Mouse (Mus musculus): ENCODE data around the gene Camta2. TPM values are rescaled to one million over a fixed set of nuclear protein-coding genes. Genes with fewer than 3 reads are reported as not detected.

Gene Camta2
- total RNA-seq, 2 experiments from 2014 or later: 18.1 to 20.3 TPM

DNA sequence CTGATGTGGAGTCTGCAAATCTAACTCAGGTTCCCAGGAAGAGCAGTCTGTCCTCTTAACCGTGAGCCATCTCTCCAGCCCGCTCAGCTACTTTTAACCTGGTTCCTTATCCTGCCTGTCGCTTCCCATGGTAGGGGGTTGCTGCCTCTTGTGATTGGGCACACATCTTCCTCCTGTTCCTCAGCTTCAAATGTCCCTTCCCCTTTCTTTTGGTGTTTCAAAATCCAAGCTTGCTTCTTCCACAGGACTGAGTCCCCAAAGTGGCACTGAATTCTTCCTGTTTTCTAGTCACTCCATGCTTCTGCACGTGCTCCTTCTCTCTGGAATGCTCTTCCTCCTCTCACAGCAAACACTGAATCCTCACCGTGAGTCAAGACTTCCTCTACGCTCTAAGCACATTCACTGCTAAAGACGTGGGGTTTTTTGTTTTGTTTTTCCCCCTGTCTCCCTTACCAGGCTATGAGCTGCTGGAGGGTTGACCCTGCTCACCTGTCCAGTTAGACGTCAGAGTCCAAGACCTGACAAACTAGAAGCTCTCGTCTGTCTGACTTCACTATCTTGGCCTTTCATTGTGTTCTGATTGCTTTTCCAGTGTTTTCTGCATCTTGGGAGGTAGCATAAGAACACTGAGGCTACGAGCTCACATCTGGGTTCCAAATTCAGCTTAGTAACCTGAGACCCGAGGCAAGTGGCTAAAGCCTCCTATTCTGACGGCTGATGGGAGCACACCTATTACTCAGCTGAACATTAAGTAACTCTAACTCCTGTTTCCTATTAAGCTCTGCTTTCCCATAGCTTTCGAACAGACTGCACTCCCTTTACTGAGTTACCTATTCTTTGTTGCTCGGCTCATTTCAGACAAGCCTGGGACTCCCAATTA, 20.4 kb downstream of the Camta2 start:
- no peak for DNase-seq (ENCODE audit: low spot score in 2 of 2)

DNA sequence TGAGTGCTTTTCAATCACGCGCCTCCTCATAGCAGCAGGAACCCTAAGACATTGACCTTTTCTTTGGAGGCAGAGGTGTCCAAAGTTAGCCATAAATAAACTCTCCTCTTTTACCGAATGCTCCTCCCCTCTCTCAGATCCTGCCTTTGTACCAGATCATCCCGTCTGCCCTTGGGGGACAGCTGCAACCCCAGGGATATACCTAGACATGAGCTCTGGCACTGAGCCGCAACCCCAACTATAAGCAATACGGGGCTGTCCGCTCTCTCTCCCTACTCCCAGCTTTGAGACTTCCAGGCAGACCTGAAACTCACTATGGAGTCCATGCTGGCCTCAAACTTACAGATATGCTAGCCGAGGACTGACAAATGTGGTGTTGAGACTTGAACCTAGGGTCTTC, 21.2 kb downstream of the Camta2 start:
- no peak for DNase-seq (ENCODE audit: low spot score in 2 of 2)

DNA sequence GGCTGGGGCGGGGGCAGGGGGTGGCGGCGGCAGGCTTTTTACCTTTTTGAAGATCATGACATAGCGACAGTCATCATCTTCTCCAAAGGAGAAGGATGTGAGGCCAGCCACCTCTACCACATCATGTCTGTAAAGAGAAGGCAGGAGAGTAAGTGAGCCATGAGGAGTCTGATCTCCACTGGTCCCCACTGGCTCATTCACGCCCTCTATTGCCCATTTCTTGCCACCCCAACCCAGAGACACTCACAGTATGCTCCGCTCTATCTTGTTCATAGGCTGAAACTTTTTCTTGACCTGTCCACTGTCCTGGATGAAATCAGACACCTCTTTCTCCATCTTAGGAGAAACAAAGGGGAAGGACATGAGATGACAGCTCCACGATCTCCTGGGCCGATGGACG, 23.2 kb downstream of the Camta2 start:
- DNase-seq (ENCODE audit: low spot score in 2 of 2): no peak

- no peak for DNase-seq (ENCODE audit: low spot score in 2 of 2)
Measured at GRCm38 (mm10) chr11:70663957-70664356, 23.9 kb downstream of the Camta2 start.

GRCm38 (mm10) chr11:70663101-70663500, 24.8 kb downstream of the Camta2 start:
- DNase-seq (ENCODE audit: low spot score in 2 of 2): no peak

GRCm38 (mm10) chr11:70660571-70660970, 27.3 kb downstream of the Camta2 start:
- no peak for DNase-seq (ENCODE audit: low spot score in 2 of 2)

GRCm38 (mm10) chr11:70658942-70659341, 29.0 kb downstream of the Camta2 start:
- no peak for DNase-seq (ENCODE audit: low spot score in 2 of 2)

DNA sequence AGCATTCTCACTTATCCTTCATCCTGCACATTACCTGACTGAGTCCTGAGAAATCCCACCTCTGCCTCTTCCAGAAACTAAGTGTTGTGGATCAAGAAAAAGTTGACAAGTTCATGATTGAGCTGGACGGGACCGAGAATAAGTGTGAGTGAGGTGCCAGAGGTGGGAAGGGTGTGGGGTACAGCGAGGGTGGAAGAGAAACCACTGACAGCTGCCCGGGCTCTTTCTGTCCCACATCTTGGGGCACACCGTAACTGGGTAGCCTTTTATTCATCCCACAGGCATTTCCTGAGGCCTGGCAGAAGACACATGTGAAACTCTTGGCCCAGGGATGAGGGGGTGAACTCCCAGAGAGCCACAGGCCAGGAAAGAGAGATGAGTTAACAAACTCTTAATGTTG, 29.4 kb downstream of the Camta2 start:
- no peak for DNase-seq (ENCODE audit: low spot score in 2 of 2)

DNA sequence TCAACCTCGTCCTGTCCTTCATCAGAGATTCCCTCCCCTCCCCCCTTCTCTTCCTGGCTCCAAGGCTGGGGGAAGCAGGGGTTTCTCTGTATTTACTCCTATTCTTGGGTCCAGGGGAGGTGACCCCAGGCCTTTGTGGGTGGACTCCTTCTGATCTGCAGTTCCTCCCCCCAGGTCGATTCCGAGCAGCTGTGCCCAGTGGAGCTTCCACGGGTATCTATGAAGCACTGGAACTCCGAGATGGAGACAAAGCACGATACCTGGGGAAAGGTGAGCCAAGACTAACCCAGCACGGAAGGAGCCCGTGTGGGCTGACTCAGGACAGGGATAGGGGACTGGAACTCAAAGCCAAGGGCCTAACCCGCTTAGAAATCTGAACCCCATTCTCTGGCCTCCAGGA, 29.9 kb downstream of the Camta2 start:
- DNase-seq (ENCODE audit: low spot score in 2 of 2): no peak

DNA sequence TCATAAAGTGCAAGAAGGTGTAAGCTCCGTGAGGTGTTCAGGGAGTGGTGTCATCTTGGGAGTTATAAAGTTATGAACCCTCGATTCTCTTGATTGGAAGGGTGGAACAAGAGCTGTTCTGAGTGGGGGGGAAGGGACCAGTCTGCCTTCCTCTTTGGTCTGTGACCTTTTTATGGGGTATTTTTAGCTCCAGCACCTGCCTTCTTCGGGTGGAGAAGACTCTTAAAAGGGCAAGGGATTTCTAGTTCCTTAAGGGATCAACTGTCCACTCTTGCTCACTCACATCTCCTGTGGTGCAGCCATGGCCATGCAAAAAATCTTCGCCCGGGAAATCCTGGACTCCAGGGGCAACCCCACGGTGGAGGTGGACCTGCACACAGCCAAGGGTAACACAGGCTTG, 30.3 kb downstream of the Camta2 start:
- DNase-seq (ENCODE audit: low spot score in 2 of 2): no peak

- peak in 1 of 2 experiments; percentile 51 for DNase-seq (ENCODE audit: low spot score in 2 of 2)
Measured at GRCm38 (mm10) chr11:70656964-70657363, 30.9 kb downstream of the Camta2 start, which contains the start of gene Eno3. Gene Eno3 (plus strand): TSS chr11:70657202.

- DNase-seq (ENCODE audit: low spot score in 2 of 2): peak in 1 of 2 experiments; percentile 77
Measured at GRCm38 (mm10) chr11:70656456-70656927, 31.4 kb downstream of the Camta2 start.

DNA sequence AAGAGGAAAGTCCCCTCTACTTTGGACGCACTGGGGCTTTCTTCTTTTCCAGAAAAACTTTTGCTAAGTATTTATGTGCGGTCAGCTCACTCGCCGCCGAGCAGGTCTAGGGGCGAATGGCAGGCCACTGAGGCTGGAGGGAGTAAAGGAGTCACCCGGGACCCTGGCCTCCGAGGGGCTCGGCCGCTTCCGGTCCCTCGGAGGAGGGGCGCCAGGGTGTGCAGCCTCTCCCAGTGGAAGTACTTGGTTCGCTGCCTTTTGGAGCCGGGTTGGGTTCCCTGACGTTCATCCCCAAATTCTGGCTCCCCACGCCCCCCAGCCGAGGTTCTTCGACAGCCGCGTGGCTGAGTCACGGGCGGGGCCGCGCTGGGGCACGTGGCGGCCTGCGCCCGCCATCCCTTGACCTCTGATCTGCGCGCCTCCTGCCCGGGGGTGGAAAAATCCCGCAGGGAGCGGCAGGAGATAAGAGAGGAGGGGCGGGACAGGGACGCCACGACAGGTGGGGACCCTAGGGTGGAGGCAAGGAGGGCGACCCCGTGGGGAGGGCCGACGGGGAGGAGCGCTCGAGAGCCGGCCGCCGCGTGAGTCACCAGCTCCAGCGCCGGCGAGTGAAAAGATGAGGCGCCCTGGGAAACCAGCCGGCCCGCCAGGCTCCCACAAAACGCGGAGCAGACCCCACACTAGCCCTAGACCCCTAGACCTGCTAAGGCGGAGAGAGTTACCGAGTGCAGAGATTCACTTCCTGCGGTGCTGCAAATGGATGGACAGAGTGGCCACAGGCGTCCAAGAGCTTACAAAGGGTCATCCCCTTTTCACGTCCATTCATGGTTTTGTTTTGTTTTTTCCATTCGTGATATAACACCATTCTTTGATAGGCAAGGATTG, 32.1 kb downstream of the Camta2 start:
- DNase-seq (ENCODE audit: low spot score in 2 of 2): peak; percentile 58 to 79

- DNase-seq (ENCODE audit: low spot score in 2 of 2): peak; percentile 82 to 89
Measured at GRCm38 (mm10) chr11:70654923-70655570, 32.9 kb downstream of the Camta2 start.

DNA sequence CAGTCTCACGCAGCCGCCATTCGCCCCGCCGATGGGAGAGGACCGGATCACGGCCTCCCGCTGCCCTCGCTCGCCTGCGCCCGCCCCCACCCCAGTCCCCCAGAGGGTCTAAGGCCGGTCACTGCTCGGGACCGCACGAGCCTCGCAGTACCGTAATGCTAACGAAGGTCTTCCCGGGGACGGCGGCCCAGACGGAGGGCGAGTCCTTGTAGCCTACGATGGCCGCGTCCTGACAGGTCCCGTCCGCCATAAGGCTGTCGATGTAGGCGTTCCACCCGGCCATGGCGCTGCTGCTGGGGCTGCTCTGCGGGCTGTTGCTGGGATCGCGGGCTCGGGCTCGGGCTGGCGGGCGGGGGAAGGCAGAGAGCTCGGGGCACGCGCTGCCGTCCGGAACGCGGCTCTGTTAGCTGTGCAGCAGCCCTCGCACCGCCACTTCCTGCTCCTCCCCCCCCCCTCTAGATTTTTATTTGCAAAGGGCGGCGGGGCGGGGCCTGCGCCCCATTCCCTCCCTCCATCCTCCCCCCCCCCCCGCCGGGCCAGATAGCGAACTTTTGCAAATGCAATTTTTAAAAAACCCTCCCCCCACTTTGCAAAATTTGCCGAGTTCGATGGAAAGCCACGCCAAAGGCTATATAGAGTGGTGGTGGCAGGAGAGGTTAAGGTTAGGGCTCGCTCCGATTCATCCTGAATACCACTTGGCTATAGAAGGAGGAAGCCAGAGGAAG, 33.5 kb downstream of the Camta2 start, which contains the start of gene Pfn1:
Gene Pfn1, minus strand, starts transcription at position 447 of the 725 bp plus-strand sequence.
- peak; percentile 72 to 82 for DNase-seq (ENCODE audit: low spot score in 2 of 2)

DNA sequence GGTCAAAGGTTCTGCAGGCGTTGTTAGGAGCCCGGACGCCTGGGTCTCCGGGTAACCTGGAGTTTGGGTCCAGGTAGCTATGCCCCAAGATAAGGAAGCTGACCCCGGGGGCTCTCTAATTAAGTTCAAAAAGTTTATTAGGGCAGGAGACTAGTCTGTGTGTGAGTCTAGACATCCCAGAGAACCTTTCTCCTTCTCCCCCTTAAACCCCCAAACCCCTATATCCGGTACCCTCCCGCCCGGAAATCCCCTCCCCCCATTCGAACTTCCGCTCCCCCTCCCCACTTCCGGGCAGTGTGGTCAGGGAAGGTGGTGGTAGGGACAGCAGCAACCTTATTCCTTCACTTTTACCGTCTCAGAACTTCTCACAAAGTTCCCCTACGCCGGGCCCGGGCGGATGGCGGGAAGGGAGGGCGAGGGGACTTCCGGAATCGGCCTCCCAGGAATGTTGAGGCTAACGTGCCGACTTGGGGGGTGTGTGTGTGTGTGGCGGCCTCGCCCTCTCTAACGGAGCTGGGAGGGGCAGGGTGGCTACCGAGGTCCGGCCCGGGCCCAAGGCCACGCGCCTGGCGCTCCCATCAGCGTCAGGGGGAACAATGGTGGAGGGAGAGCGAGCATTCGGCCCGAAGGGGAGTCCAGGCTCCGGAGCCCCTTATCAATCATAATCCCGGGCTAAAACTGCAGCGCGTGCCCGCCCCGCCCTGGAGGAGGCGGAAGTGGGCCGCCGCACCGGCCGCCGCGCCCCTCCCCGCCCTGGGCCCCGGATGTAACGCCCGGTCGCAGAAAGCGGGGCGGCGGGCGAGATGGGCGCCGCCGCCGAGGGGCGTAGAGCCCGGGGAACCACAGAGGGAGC, 34.3 kb downstream of the Camta2 start:
- peak; percentile 61 to 76 for DNase-seq (ENCODE audit: low spot score in 2 of 2)

GRCm38 (mm10) chr11:70652884-70653344, 35.0 kb downstream of the Camta2 start:
- no peak for DNase-seq (ENCODE audit: low spot score in 2 of 2)

- DNase-seq (ENCODE audit: low spot score in 2 of 2): no peak
Measured at GRCm38 (mm10) chr11:70652029-70652883, 35.6 kb downstream of the Camta2 start.

Data from gastrocnemius, postnatal 4 days (tissue).